In the genomic region with DNA sequence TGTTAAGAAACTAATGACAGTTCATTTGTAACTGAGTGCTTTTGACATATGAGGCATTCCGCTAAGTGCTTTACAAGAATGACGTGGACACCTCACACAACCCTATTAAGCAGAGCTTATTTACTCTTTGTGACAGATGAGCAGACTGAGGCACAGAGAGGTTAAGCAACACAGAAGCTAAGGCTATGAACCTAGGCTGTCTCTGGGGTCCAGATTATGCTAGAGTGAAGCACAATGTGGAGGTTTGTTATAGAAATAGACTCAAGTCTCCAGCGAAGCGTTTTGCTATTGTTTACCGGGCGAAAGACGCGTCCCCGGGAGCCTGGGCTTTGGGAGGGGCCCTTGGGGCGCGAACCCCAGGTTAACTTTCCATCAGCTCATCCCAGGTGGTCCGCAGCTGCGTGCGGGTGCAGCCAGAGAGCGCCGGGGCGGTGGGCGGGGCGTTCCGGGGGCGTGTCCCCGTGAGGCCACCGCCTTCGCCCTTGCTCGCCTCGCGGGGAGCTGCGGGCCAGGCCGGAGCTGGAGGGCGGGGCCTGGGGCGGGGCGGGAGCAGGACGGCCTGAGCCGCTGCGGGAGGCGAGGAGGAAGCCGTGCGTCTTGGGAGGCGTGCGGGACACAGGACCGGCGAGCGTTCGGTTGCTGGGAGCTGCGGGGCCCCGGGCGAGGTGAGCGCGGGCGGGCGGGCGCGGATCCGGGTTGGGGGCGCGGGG, we compare ENCODE assay signal across 8 mouse cellular contexts. TPM values are rescaled to one million over a fixed set of nuclear protein-coding genes. Genes with fewer than 3 reads are reported as not detected.
DNase-seq lines count a peak whose midpoint lies in the region; ATAC-seq and TF ChIP-seq lines count a peak whose summit lies in the region.

A gene (plus strand): TSS at position 546 of the 710 bp plus-strand sequence.

- ATAC-seq in heart, embryonic 14.5 days (ENCODE audit: insufficient number of reproducible peaks, insufficient read depth, low FRiP score, low read depth), result peak; percentile 80
- peak; percentile 90 for ATAC-seq in liver, embryonic 13.5 days (ENCODE audit: low read depth)
- peak; percentile 91 for ATAC-seq in neural tube, embryonic 11.5 days (ENCODE audit: insufficient read depth, low FRiP score, low TSS enrichment)
- peak; percentile 91 for ATAC-seq in stomach, postnatal 0 days (ENCODE audit: low FRiP score, low TSS enrichment)

- H3K4me2 ChIP-seq in heart, embryonic 14.5 days (ENCODE audit: low read length), result peak within 1 kb of the TSS; percentile 94
- peak within 1 kb of the TSS; percentile 99 for H3K4me2 ChIP-seq in liver, embryonic 13.5 days
- peak within 1 kb of the TSS; percentile 95 for H3K4me2 ChIP-seq in neural tube, embryonic 11.5 days (ENCODE audit: low read depth)
- H3K4me2 ChIP-seq in stomach, postnatal 0 days (replicated peaks; ENCODE audit: low read depth), result peak within 1 kb of the TSS; percentile 99

- H3K4me1 ChIP-seq in embryonic fibroblast, embryonic 13.5 days (ENCODE audit: control insufficient read depth, insufficient read depth, low read length), result peaks cover 13% of the 10 kb centered on the region
- H3K4me1 ChIP-seq in heart, embryonic 14.5 days (ENCODE audit: control insufficient read depth in 2 of 2, insufficient read depth in 2 of 2, low read length in 2 of 2), result peaks cover 25 to 30% of the 10 kb centered on the region in 2 experiments
- H3K4me1 ChIP-seq in liver, embryonic 13.5 days (replicated peaks), result peaks cover 94% of the 10 kb centered on the region
- H3K4me1 ChIP-seq in neural tube, embryonic 11.5 days (ENCODE audit: control insufficient read depth, insufficient read depth, low read length), result peaks cover 32% of the 10 kb centered on the region
- peaks cover 3% of the 10 kb centered on the region for H3K4me1 ChIP-seq in stomach, postnatal 0 days (replicated peaks; ENCODE audit: control insufficient read depth, insufficient read depth)

- H3K9me3 ChIP-seq in heart, embryonic 14.5 days (ENCODE audit: control insufficient read depth, low read length), result no peaks in the 10 kb centered on the region
- H3K9me3 ChIP-seq in liver, embryonic 13.5 days (replicated peaks), result no peaks in the 10 kb centered on the region
- H3K9me3 ChIP-seq in neural tube, embryonic 11.5 days (ENCODE audit: control insufficient read depth, low read length), result no peaks in the 10 kb centered on the region
- H3K9me3 ChIP-seq in stomach, postnatal 0 days (ENCODE audit: control insufficient read depth, low read length), result no peaks in the 10 kb centered on the region

- peak; percentile 76 for TF ChIP-seq POLR2A in embryonic fibroblast, embryonic 13.5 days (IDR thresholded peaks at IDR 0.05; ENCODE audit: low read depth, low read length)

- H3K27ac ChIP-seq in embryonic fibroblast, embryonic 13.5 days (ENCODE audit: insufficient read depth, low read length), result no peak within 1 kb of the TSS
- H3K27ac ChIP-seq in heart, embryonic 14.5 days (replicated peaks in 1 of 2; ENCODE audit: control insufficient read depth in 1 of 2, insufficient read depth in 1 of 2, low read depth in 2 of 2, low read length in 2 of 2), result peak within 1 kb of the TSS; percentile 87 to 88
- peak within 1 kb of the TSS; percentile 78 for H3K27ac ChIP-seq in liver, embryonic 13.5 days
- peak within 1 kb of the TSS; percentile 53 for H3K27ac ChIP-seq in neural tube, embryonic 11.5 days (ENCODE audit: low read depth, low read length)
- H3K27ac ChIP-seq in stomach, postnatal 0 days (replicated peaks), result peak within 1 kb of the TSS; percentile 76

- 4% methylated on average over 53 of the region's 56 CpGs for WGBS in heart, embryonic 14.5 days
- WGBS in liver, embryonic 13.5 days (ENCODE audit: insufficient replicate concordance), result 4% methylated on average over 54 of the region's 56 CpGs
- 6% methylated on average over 36 of the region's 56 CpGs for WGBS in neural tube, embryonic 11.5 days
- WGBS in stomach, postnatal 0 days, result 4% methylated on average over 36 of the region's 56 CpGs

- no peaks in the 10 kb centered on the region for H3K36me3 ChIP-seq in heart, embryonic 14.5 days (ENCODE audit: control insufficient read depth, insufficient read depth, low read length)
- H3K36me3 ChIP-seq in liver, embryonic 13.5 days, result no peaks in the 10 kb centered on the region
- no peaks in the 10 kb centered on the region for H3K36me3 ChIP-seq in neural tube, embryonic 11.5 days (ENCODE audit: control insufficient read depth, insufficient read depth, low read length)
- H3K36me3 ChIP-seq in stomach, postnatal 0 days (ENCODE audit: control insufficient read depth, insufficient read depth, low read length), result no peaks in the 10 kb centered on the region

- H3K9ac ChIP-seq in heart, embryonic 14.5 days (ENCODE audit: low read length), result peak within 1 kb of the TSS; percentile 96
- peak within 1 kb of the TSS; percentile 84 for H3K9ac ChIP-seq in liver, embryonic 13.5 days
- H3K9ac ChIP-seq in neural tube, embryonic 11.5 days (ENCODE audit: low read length), result peak within 1 kb of the TSS; percentile 92
- peak within 1 kb of the TSS; percentile 91 for H3K9ac ChIP-seq in stomach, postnatal 0 days (ENCODE audit: low read length)

- no peak for TF ChIP-seq EP300 in stomach, postnatal 0 days (optimal IDR thresholded peaks at IDR 0.05)

- H3K4me3 ChIP-seq in embryonic fibroblast, embryonic 13.5 days (ENCODE audit: insufficient read depth, low read length), result peak within 1 kb of the TSS; percentile 66
- H3K4me3 ChIP-seq in heart, embryonic 14.5 days (ENCODE audit: control insufficient read depth in 1 of 2, insufficient read depth in 1 of 2, low read depth in 1 of 2, low read length in 2 of 2), result peak within 1 kb of the TSS; percentile 82 to 91
- H3K4me3 ChIP-seq in liver, embryonic 13.5 days (replicated peaks), result peak within 1 kb of the TSS; percentile 80
- H3K4me3 ChIP-seq in neural tube, embryonic 11.5 days (ENCODE audit: low read depth, low read length), result peak within 1 kb of the TSS; percentile 89
- peak within 1 kb of the TSS; percentile 88 for H3K4me3 ChIP-seq in stomach, postnatal 0 days (ENCODE audit: low read depth, low read length)

- TF ChIP-seq CTCF in embryonic fibroblast, embryonic 13.5 days (IDR thresholded peaks at IDR 0.05; ENCODE audit: borderline replicate concordance, insufficient read depth, low read length), result no peak
- TF ChIP-seq CTCF in stomach, postnatal 0 days (IDR thresholded peaks at IDR 0.05; ENCODE audit: low read depth), result peak; percentile 11; the same call in 1 of the 2 replicates

- peak; percentile 83 for DNase-seq in CD4-positive helper T cell, adult 2 months (ENCODE audit: low read depth, low spot score)
- peak; percentile 78 for DNase-seq in brain, adult 2 months (ENCODE audit: low read depth, low spot score)
- DNase-seq in kidney, postnatal 10 days, result peak; percentile 91
- DNase-seq in liver, embryonic 13.5 days, result peak; percentile 86
- DNase-seq in neural tube, embryonic 11.5 days (ENCODE audit: low spot score), result peak; percentile 91
- DNase-seq in stomach, postnatal 0 days (ENCODE audit: low spot score), result peak; percentile 91

- no peaks in the 10 kb centered on the region for H3K27me3 ChIP-seq in heart, embryonic 14.5 days (ENCODE audit: control insufficient read depth, insufficient read depth, low read length)
- no peaks in the 10 kb centered on the region for H3K27me3 ChIP-seq in liver, embryonic 13.5 days
- 0 out of 2 replicates have a peak, but pooled peaks cover 2% of the 10 kb centered on the region for H3K27me3 ChIP-seq in neural tube, embryonic 11.5 days (ENCODE audit: control insufficient read depth, insufficient read depth, low read length)
- H3K27me3 ChIP-seq in stomach, postnatal 0 days (ENCODE audit: control insufficient read depth, insufficient read depth, low read length), result no peaks in the 10 kb centered on the region

RNA-seq across cellular contexts. Expression of the gene that starts here (rescaled TPM):
- polyA plus RNA-seq in embryonic fibroblast, embryonic 13.5 days (2011; ENCODE audit: insufficient read length, low read depth, missing spikeins), result 16.5 and 24.9 TPM in 2 replicates
- 25.5 and 28.1 TPM in 2 replicates for polyA plus RNA-seq in heart, embryonic 14.5 days (2014; fragmentation: Nextera tagmentation; extraction: Ambion mirVana)
- polyA plus RNA-seq in liver, embryonic 13.5 days (2015; fragmentation: Nextera tagmentation; extraction: Ambion mirVana), result 6.4 and 7.5 TPM in 2 replicates
- polyA plus RNA-seq in neural tube, embryonic 11.5 days (2014; fragmentation: Nextera tagmentation; extraction: Ambion mirVana), result 22.7 and 24.6 TPM in 2 replicates
- 12.4 and 13.6 TPM in 2 replicates for polyA plus RNA-seq in stomach, postnatal 0 days (2015; fragmentation: Nextera tagmentation; extraction: Ambion mirVana)
